Mouse (Mus musculus) forebrain, embryonic 16.5 days (tissue): Measurements from ENCODE around the gene Ubxn10. TPM values are rescaled to one million over a fixed set of nuclear protein-coding genes. Genes with fewer than 3 reads are reported as not detected.

Source experiments
- ATAC-seq: fragments of 200-750 bp; cut with Nextera tagmentation; 2 replicates; pipeline ENCODE4 v1.8.0; 2017; ENCODE audit warnings: mild to moderate bottlenecking, moderate library complexity
- H3K27ac ChIP-seq: fragments of 300-500 bp; sonication (generic); 2 replicates; pipeline ENCODE4 v1.5.1; 2014; ENCODE audit warnings: low read length, control low read depth
- H3K27me3 ChIP-seq: fragments of 300-500 bp; sonication (generic); replicated peaks from 2 replicates; pipeline ENCODE4 v1.6.1; 2014; ENCODE audit warnings: low read length; ENCODE audit not compliant: control insufficient read depth, insufficient read depth
- H3K36me3 ChIP-seq: fragments of 300-500 bp; sonication (generic); 2 replicates; pipeline ENCODE4 v1.6.1; 2014; ENCODE audit not compliant: control insufficient read depth, insufficient read depth
- H3K4me1 ChIP-seq: fragments of 300-500 bp; sonication (generic); replicated peaks from 2 replicates; pipeline ENCODE4 v1.6.1; 2014; ENCODE audit warnings: low read length; ENCODE audit not compliant: control insufficient read depth, insufficient read depth
- H3K4me2 ChIP-seq: fragments of 300-500 bp; sonication (generic); 2 replicates; pipeline ENCODE4 v1.6.1; 2014; ENCODE audit warnings: mild to moderate bottlenecking, low read length, control low read depth
- H3K4me3 ChIP-seq: fragments of 300-500 bp; sonication (generic); replicated peaks from 2 replicates; pipeline ENCODE4 v1.5.1; 2014; ENCODE audit warnings: mild to moderate bottlenecking, low read length, control low read depth
- H3K9ac ChIP-seq: fragments of 300-500 bp; sonication (generic); replicated peaks from 2 replicates; pipeline ENCODE4 v1.6.1; 2014; ENCODE audit warnings: low read depth, low read length, control low read depth
- H3K9me3 ChIP-seq: fragments of 300-500 bp; sonication (generic); 2 replicates; pipeline ENCODE4 v1.6.1; 2016; ENCODE audit warnings: low read length; ENCODE audit not compliant: control insufficient read depth
- WGBS: fragments of 180-500 bp; shearing (Covaris S2); extraction: QIAGEN DNeasy Blood & Tissue Kit; methylation state at CpG from one replicate; pipeline ENCODE4 v1.1.7; 2014; 5-methylcytosine and 5-hydroxymethylcytosine counted together
- polyA plus RNA-seq: library from polyadenylated mRNA; unstranded; fragments of >200 nt; fragmentation: Nextera tagmentation; extraction: Ambion mirVana; gene quantifications from 2 replicates; pipeline ENCODE4 v1.2.1, GENCODE M21; 2015

Ubxn10 gene
- polyA plus RNA-seq, 1 experiment from 2014 or later, result 1.9 TPM

- Histone ChIP-seq H3K9me3 (no peaks in the 10 kb centered on the region), H3K4me2 (no peak overlapping the region), H3K4me3 (no peak overlapping the region), H3K27me3 (no peaks in the 10 kb centered on the region), H3K36me3 (no peaks in the 10 kb centered on the region), H3K9ac (no peak overlapping the region), H3K4me1 (peaks cover 16% of the 10 kb centered on the region), H3K27ac (no peak overlapping the region)
- 68% methylated on average over 15 of the region's 15 CpGs for WGBS
- ATAC-seq, result no peak
Measured at GRCm38 (mm10) chr4:138723493-138724281, 13.3 kb downstream of the Ubxn10 start.

GRCm38 (mm10) chr4:138719264-138719596 is 17.7 kb downstream of the Ubxn10 start:
- H3K9me3 ChIP-seq, result no peaks in the 10 kb centered on the region
- H3K9ac ChIP-seq, result no peak overlapping the region
- H3K4me2 ChIP-seq, result no peak overlapping the region
- no peak overlapping the region for H3K27ac ChIP-seq
- no peaks in the 10 kb centered on the region for H3K27me3 ChIP-seq
- ATAC-seq, result no peak
- no peaks in the 10 kb centered on the region for H3K36me3 ChIP-seq
- H3K4me3 ChIP-seq, result no peak overlapping the region
- H3K4me1 ChIP-seq, result peaks cover 5% of the 10 kb centered on the region; the same call in 1 of the 2 replicates
- 80% methylated on average over 5 of the region's 5 CpGs for WGBS

- Histone ChIP-seq H3K4me2 (no peak overlapping the region), H3K9ac (no peak overlapping the region), H3K27me3 (no peaks in the 10 kb centered on the region), H3K4me3 (no peak overlapping the region), H3K27ac (no peak overlapping the region), H3K36me3 (no peaks in the 10 kb centered on the region), H3K4me1 (peaks cover under 1% of the 10 kb centered on the region; the same call in 1 of the 2 replicates), H3K9me3 (no peaks in the 10 kb centered on the region)
- 85% methylated on average over 5 of the region's 5 CpGs for WGBS
- ATAC-seq, result no peak
Measured at GRCm38 (mm10) chr4:138718586-138719263, 18.2 kb downstream of the Ubxn10 start.

- Histone ChIP-seq H3K9ac (no peak overlapping the region), H3K9me3 (no peaks in the 10 kb centered on the region), H3K36me3 (no peaks in the 10 kb centered on the region), H3K27ac (no peak overlapping the region), H3K4me3 (no peak overlapping the region), H3K4me1 (peaks cover under 1% of the 10 kb centered on the region; the same call in 1 of the 2 replicates), H3K4me2 (no peak overlapping the region), H3K27me3 (no peaks in the 10 kb centered on the region)
- WGBS, result 89% methylated on average over 9 of the region's 9 CpGs
- no peak for ATAC-seq
Measured at GRCm38 (mm10) chr4:138716697-138717096, 20.3 kb downstream of the Ubxn10 start.

GRCm38 (mm10) chr4:138714186-138714585 is 22.8 kb downstream of the Ubxn10 start:
- WGBS, result 61% methylated on average over 1 of the region's 1 CpGs
- no peak overlapping the region for H3K9ac ChIP-seq
- H3K27ac ChIP-seq, result no peak overlapping the region
- no peak overlapping the region for H3K4me3 ChIP-seq
- no peaks in the 10 kb centered on the region for H3K9me3 ChIP-seq
- no peaks in the 10 kb centered on the region for H3K27me3 ChIP-seq
- no peaks in the 10 kb centered on the region for H3K36me3 ChIP-seq
- no peak for ATAC-seq
- H3K4me1 ChIP-seq, result peaks cover 19% of the 10 kb centered on the region
- H3K4me2 ChIP-seq, result no peak overlapping the region

- Histone ChIP-seq H3K36me3 (no peaks in the 10 kb centered on the region), H3K27ac (no peak overlapping the region)
Measured at GRCm38 (mm10) chr4:138712621-138713020, 24.3 kb downstream of the Ubxn10 start.

GRCm38 (mm10) chr4:138712096-138712495 is 24.9 kb downstream of the Ubxn10 start:
- WGBS, result 90% methylated on average over 11 of the region's 11 CpGs

More at GRCm38 (mm10) chr4:138712621-138713020, 24.3 kb downstream of the Ubxn10 start:
- WGBS, result 79% methylated on average over 8 of the region's 8 CpGs
- no peaks in the 10 kb centered on the region for H3K9me3 ChIP-seq
- H3K9ac ChIP-seq, result no peak overlapping the region
- H3K4me2 ChIP-seq, result no peak overlapping the region
- H3K4me1 ChIP-seq, result peaks cover 19% of the 10 kb centered on the region
- no peak overlapping the region for H3K4me3 ChIP-seq
- no peaks in the 10 kb centered on the region for H3K27me3 ChIP-seq
- ATAC-seq, result no peak

GRCm38 (mm10) chr4:138711051-138711820 is 25.7 kb downstream of the Ubxn10 start:
- Histone ChIP-seq H3K4me1 (peaks cover 19% of the 10 kb centered on the region), H3K4me3 (no peak overlapping the region), H3K27me3 (no peaks in the 10 kb centered on the region), H3K36me3 (no peaks in the 10 kb centered on the region), H3K9me3 (no peaks in the 10 kb centered on the region), H3K9ac (no peak overlapping the region), H3K27ac (peak overlapping the region; percentile 46; the same call in 1 of the 2 replicates), H3K4me2 (peak overlapping the region; percentile 24; the same call in 1 of the 2 replicates)
- ATAC-seq, result 0 out of 2 replicates have a peak, but pooled peaks have one; percentile 45
- 60% methylated on average over 17 of the region's 17 CpGs for WGBS

More at GRCm38 (mm10) chr4:138712096-138712495, 24.9 kb downstream of the Ubxn10 start:
- Histone ChIP-seq H3K9ac (no peak overlapping the region), H3K4me2 (no peak overlapping the region), H3K9me3 (no peaks in the 10 kb centered on the region), H3K27ac (no peak overlapping the region), H3K27me3 (no peaks in the 10 kb centered on the region), H3K4me1 (peaks cover 19% of the 10 kb centered on the region), H3K36me3 (no peaks in the 10 kb centered on the region), H3K4me3 (no peak overlapping the region)
- ATAC-seq, result no peak

GRCm38 (mm10) chr4:138710633-138711032 is 26.3 kb downstream of the Ubxn10 start:
- Histone ChIP-seq H3K9ac (no peak overlapping the region), H3K27ac (peak overlapping the region; percentile 46), H3K4me2 (peak overlapping the region; percentile 24; the same call in 1 of the 2 replicates), H3K27me3 (no peaks in the 10 kb centered on the region), H3K36me3 (no peaks in the 10 kb centered on the region), H3K4me3 (no peak overlapping the region), H3K4me1 (peaks cover 19% of the 10 kb centered on the region), H3K9me3 (no peaks in the 10 kb centered on the region)
- WGBS, result 46% methylated on average over 11 of the region's 11 CpGs
- peak; percentile 83 for ATAC-seq
